Mouse (Mus musculus) liver, embryonic 14.5 days (tissue): ENCODE data around the gene D930048N14Rik.

Experiments used
- CTCF ChIP-seq: IDR thresholded peaks from 2 replicates; pipeline ENCODE4 v1.5.1; 2016; ENCODE audit warnings: antibody characterized with exemption, low read depth, control low read depth
- EP300 ChIP-seq: IDR thresholded peaks from 2 replicates; pipeline ENCODE4 v1.6.1; 2016; ENCODE audit warnings: antibody characterized with exemption, low read depth

DNA sequence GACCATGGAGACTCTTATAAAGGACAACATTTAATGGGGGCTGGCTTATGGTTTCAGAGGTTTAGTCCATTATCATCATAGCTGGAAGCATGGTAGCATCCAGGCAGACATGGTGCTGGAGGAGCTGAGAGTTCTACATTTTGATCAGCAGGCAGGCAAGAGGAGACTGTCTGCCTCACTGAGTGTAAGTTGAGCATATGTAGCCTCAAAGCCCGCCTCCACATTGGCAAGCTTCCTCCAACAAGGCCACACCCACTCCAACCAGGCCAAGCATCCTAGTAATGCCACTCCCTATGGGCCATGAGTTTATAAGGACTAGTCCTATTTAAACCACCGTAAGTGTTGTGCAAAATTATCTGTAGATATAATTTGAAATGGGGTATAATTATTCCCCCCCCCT lies 20.6 kb downstream of the D930048N14Rik start:
- TF ChIP-seq EP300 (no peak), CTCF (no peak)
